Comparison of ENCODE assay signal across 15 mouse cellular contexts in genomic region chr1:60423882-60424281, GRCm38 (mm10). TPM values are rescaled to one million over a fixed set of nuclear protein-coding genes. Genes with fewer than 3 reads are reported as not detected.
DNase-seq lines count a peak whose midpoint lies in the region; ATAC-seq and TF ChIP-seq lines count a peak whose summit lies in the region.
"Had no signal": no experiment of that assay in that cellular context is flagged by ENCODE, and none has a peak within 500 bp of the region (broad histone marks: within the 10 kb centered on the region; RNA-seq: fewer than 3 reads in every experiment).

No protein-coding gene starts in this region.

- no peaks in the 10 kb centered on the region for H3K27me3 ChIP-seq in Patski
- H3K27me3 ChIP-seq in hindbrain, embryonic 13.5 days = no peaks in the 10 kb centered on the region
- H3K27me3 ChIP-seq: midbrain, embryonic 12.5 days had no signal

- H3K4me1 ChIP-seq in lung, adult 2 months (ENCODE audit: control insufficient read depth, insufficient read depth, low read length) = no peaks in the 10 kb centered on the region
- 0 out of 2 replicates have a peak, but pooled peaks cover 3% of the 10 kb centered on the region for H3K4me1 ChIP-seq in hindbrain, embryonic 13.5 days (replicated peaks)

- WGBS in lung, adult 2 months = 68% methylated on average over 1 of the region's 1 CpGs
- 92% methylated on average over 1 of the region's 1 CpGs for WGBS in hindbrain, embryonic 13.5 days

- no peak overlapping the region for H3K4me3 ChIP-seq in lung, adult 2 months (replicated peaks; ENCODE audit: extremely low read depth, low read depth, low read length)
- no peak overlapping the region for H3K4me3 ChIP-seq in hindbrain, embryonic 13.5 days
- H3K4me3 ChIP-seq: hindbrain, embryonic 10.5 days; midbrain, embryonic 12.5 days had no signal

- H3K4me2 ChIP-seq in hindbrain, embryonic 13.5 days = no peak overlapping the region
- H3K4me2 ChIP-seq: midbrain, embryonic 12.5 days had no signal

- H3K27ac ChIP-seq in hindbrain, embryonic 13.5 days = no peak overlapping the region
- H3K27ac ChIP-seq: hindbrain, embryonic 10.5 days; midbrain, embryonic 12.5 days had no signal

- no peak for TF ChIP-seq POLR2A in lung, adult 2 months (IDR thresholded peaks at IDR 0.05; ENCODE audit: borderline replicate concordance, extremely low read depth, low read depth, low read length)

- peak; percentile 25 for DNase-seq in heart, postnatal 4 days
- DNase-seq in heart, postnatal 36 days = no peak
- peak; percentile 30 for DNase-seq in lung, postnatal 10 days
- DNase-seq in lung, adult 2 months = no peak
- DNase-seq in Patski (ENCODE audit: low read depth, low spot score) = no peak
- DNase-seq in spleen, adult 18-20 months = no peak
- DNase-seq: cerebellum, adult 9-10 months; kidney, adult 11 months; layer of hippocampus, postnatal 36 days; lung, postnatal 14 days; right cerebral cortex, postnatal 25 days; thymus, adult 2 months had no signal

- CTCF ChIA-PET in Patski (lab: Charles Lee) = no interaction called here

- H3K9ac ChIP-seq in hindbrain, embryonic 13.5 days = no peak overlapping the region
- H3K9ac ChIP-seq: midbrain, embryonic 12.5 days had no signal

- intact Hi-C loops in heart, postnatal 36 days (cut with DNase I) = no loop called here

- no peaks in the 10 kb centered on the region for H3K9me3 ChIP-seq in hindbrain, embryonic 13.5 days
- H3K9me3 ChIP-seq: midbrain, embryonic 12.5 days had no signal

- no peak for ATAC-seq in Patski
- ATAC-seq in hindbrain, embryonic 13.5 days (ENCODE audit: low FRiP score) = no peak

- in situ Hi-C loops in Patski (cut with MboI; ENCODE audit: low pct_unique_long_range_greater_than_20kb) = no loop called here

- H3K36me3 ChIP-seq in hindbrain, embryonic 13.5 days = no peaks in the 10 kb centered on the region
- H3K36me3 ChIP-seq: midbrain, embryonic 12.5 days had no signal

- POLR2A ChIA-PET in Patski (lab: Charles Lee) = no interaction called here

- TF ChIP-seq CTCF in lung, adult 2 months (IDR thresholded peaks at IDR 0.05; ENCODE audit: insufficient read depth, low read length) = no peak
- TF ChIP-seq CTCF in Patski (IDR thresholded peaks at IDR 0.05) = peak; percentile 35

RNA-seq across cellular contexts. Expression of gene Abi2, which starts 14.5 kb away (rescaled TPM):
- 10 to 100 TPM; 40.6 to 47.6 TPM for total RNA-seq in heart, postnatal 4 days (2021)
- total RNA-seq in heart, postnatal 36 days (2021) = 10 to 100 TPM; 18.0 to 20.2 TPM
- polyA plus RNA-seq in lung, adult 2 months (2012; rRNA removed) = 5.0 and 5.4 TPM in 2 replicates
- 18.3 TPM for polyA plus RNA-seq in Patski (2021)
- 71.7 and 77.3 TPM in 2 replicates for polyA plus RNA-seq in hindbrain, embryonic 13.5 days (2015; fragmentation: Nextera tagmentation; extraction: Ambion mirVana)

Comparison
In these comparisons a context has a peak if more than half of its experiments do, and no peak if none do; other contexts are left out.
1. DNase-seq: peak in heart, postnatal 4 days (single experiment) and lung, postnatal 10 days (single experiment); none in heart, postnatal 36 days (0 of 2), lung, adult 2 months (single experiment), Patski (single experiment) and spleen, adult 18-20 months (0 of 2).